In genomic region chr15:9089136-9089720, GRCm38 (mm10) we compare ENCODE assay signal across 22 mouse cellular contexts. TPM values are rescaled to one million over a fixed set of nuclear protein-coding genes. Genes with fewer than 3 reads are reported as not detected.
A peak's percentile ranks its signal among the peaks of the same experiment; 100 is the strongest.
DNase-seq lines count a peak whose midpoint lies in the region; ATAC-seq lines count a peak whose summit lies in the region.
"Had no signal": no experiment of that assay in that cellular context is flagged by ENCODE, and none has a peak within 500 bp of the region (broad histone marks: within the 10 kb centered on the region; RNA-seq: fewer than 3 reads in every experiment).

No protein-coding gene starts in this region.

- no peaks in the 10 kb centered on the region for H3K9me3 ChIP-seq in kidney, embryonic 16.5 days (ENCODE audit: low read length)
- no peaks in the 10 kb centered on the region for H3K9me3 ChIP-seq in midbrain, embryonic 11.5 days (ENCODE audit: control insufficient read depth, low read length)
- H3K9me3 ChIP-seq in midbrain, embryonic 14.5 days (ENCODE audit: control insufficient read depth, low read length): no peaks in the 10 kb centered on the region
- no peaks in the 10 kb centered on the region for H3K9me3 ChIP-seq in intestine, embryonic 16.5 days (ENCODE audit: control insufficient read depth, low read length)
- no peaks in the 10 kb centered on the region for H3K9me3 ChIP-seq in stomach, embryonic 15.5 days
- H3K9me3 ChIP-seq: forebrain, embryonic 12.5 days; hindbrain, embryonic 13.5 days; limb, embryonic 10.5 days; midbrain, embryonic 10.5 days had no signal

- H3K9ac ChIP-seq in kidney, embryonic 16.5 days (replicated peaks; ENCODE audit: low read length): no peak overlapping the region
- no peak overlapping the region for H3K9ac ChIP-seq in midbrain, embryonic 11.5 days (ENCODE audit: low read length)
- no peak overlapping the region for H3K9ac ChIP-seq in midbrain, embryonic 14.5 days (replicated peaks; ENCODE audit: low read length)
- no peak overlapping the region for H3K9ac ChIP-seq in intestine, embryonic 16.5 days (ENCODE audit: low read depth, low read length)
- H3K9ac ChIP-seq in stomach, embryonic 15.5 days: no peak overlapping the region
- H3K9ac ChIP-seq: forebrain, embryonic 12.5 days; hindbrain, embryonic 13.5 days; liver, embryonic 14.5 days had no signal

- WGBS in kidney, embryonic 16.5 days: 12% methylated on average over 2 of the region's 2 CpGs
- 18% methylated on average over 2 of the region's 2 CpGs for WGBS in midbrain, embryonic 11.5 days
- 5% methylated on average over 2 of the region's 2 CpGs for WGBS in midbrain, embryonic 14.5 days
- 35% methylated on average over 2 of the region's 2 CpGs for whole genome bisulfite sequencing in intestine, embryonic 16.5 days
- WGBS in stomach, embryonic 15.5 days: 32% methylated on average over 2 of the region's 2 CpGs

- DNase-seq in kidney, postnatal 4 days: no peak
- DNase-seq in midbrain, embryonic 11.5 days (ENCODE audit: low spot score, missing footprints): peak; percentile 81
- no peak for DNase-seq in midbrain, embryonic 14.5 days
- DNase-seq in gastrocnemius, postnatal 14 days: no peak
- DNase-seq in adrenal gland, postnatal 10 days: no peak
- DNase-seq: adrenal gland, postnatal 14 days; cerebellum, postnatal 10 days; heart, adult 2 months; heart, postnatal 10 days; kidney, postnatal 14 days; layer of hippocampus, adult 9-11 months; right cerebral cortex, postnatal 4 days had no signal

- ATAC-seq in kidney, embryonic 16.5 days (ENCODE audit: low FRiP score, low TSS enrichment): peak; percentile 71
- no peak for ATAC-seq in midbrain, embryonic 11.5 days (ENCODE audit: low FRiP score)
- no peak for ATAC-seq in midbrain, embryonic 14.5 days (ENCODE audit: low FRiP score, low TSS enrichment)
- ATAC-seq in intestine, embryonic 16.5 days: peak; percentile 70
- no peak for ATAC-seq in stomach, embryonic 15.5 days (ENCODE audit: insufficient read depth, low FRiP score, low read depth)
- ATAC-seq: inflammation-experienced regulatory T-cells, adult 6 months; Patski had no signal

- no peaks in the 10 kb centered on the region for H3K27me3 ChIP-seq in kidney, embryonic 16.5 days (ENCODE audit: insufficient read depth, low read length)
- H3K27me3 ChIP-seq in midbrain, embryonic 11.5 days (ENCODE audit: control insufficient read depth, insufficient read depth, low read length): no peaks in the 10 kb centered on the region
- no peaks in the 10 kb centered on the region for H3K27me3 ChIP-seq in midbrain, embryonic 14.5 days (ENCODE audit: control insufficient read depth, insufficient read depth, low read length)
- H3K27me3 ChIP-seq in intestine, embryonic 16.5 days (replicated peaks; ENCODE audit: control insufficient read depth, insufficient read depth, low read length): no peaks in the 10 kb centered on the region
- H3K27me3 ChIP-seq in stomach, embryonic 15.5 days (replicated peaks): no peaks in the 10 kb centered on the region
- H3K27me3 ChIP-seq: forebrain, embryonic 12.5 days; hindbrain, embryonic 13.5 days; Patski had no signal

- intact Hi-C loops in gastrocnemius, postnatal 14 days (cut with DNase I; ENCODE audit: low total_unique reads): no loop called here

- no peak overlapping the region for H3K4me3 ChIP-seq in kidney, embryonic 16.5 days (ENCODE audit: low read length)
- no peak overlapping the region for H3K4me3 ChIP-seq in midbrain, embryonic 11.5 days (ENCODE audit: low read depth, low read length)
- no peak overlapping the region for H3K4me3 ChIP-seq in midbrain, embryonic 14.5 days (replicated peaks; ENCODE audit: low read depth, low read length)
- H3K4me3 ChIP-seq in intestine, embryonic 16.5 days (ENCODE audit: low read length): no peak overlapping the region
- no peak overlapping the region for H3K4me3 ChIP-seq in stomach, embryonic 15.5 days (replicated peaks)
- H3K4me3 ChIP-seq: forebrain, embryonic 12.5 days; heart, adult 2 months; hindbrain, embryonic 13.5 days; limb, embryonic 10.5 days; midbrain, embryonic 10.5 days had no signal

- H3K4me1 ChIP-seq in kidney, embryonic 16.5 days (ENCODE audit: insufficient read depth, low read length): peaks cover 19% of the 10 kb centered on the region
- peaks cover 5% of the 10 kb centered on the region for H3K4me1 ChIP-seq in midbrain, embryonic 11.5 days (ENCODE audit: control insufficient read depth, insufficient read depth, low read length)
- H3K4me1 ChIP-seq in midbrain, embryonic 14.5 days (ENCODE audit: control insufficient read depth, insufficient read depth, low read length): no peaks in the 10 kb centered on the region
- H3K4me1 ChIP-seq in intestine, embryonic 16.5 days (ENCODE audit: control insufficient read depth, insufficient read depth, low read length): peaks cover 17% of the 10 kb centered on the region
- peaks cover 3% of the 10 kb centered on the region for H3K4me1 ChIP-seq in stomach, embryonic 15.5 days

- H3K36me3 ChIP-seq in kidney, embryonic 16.5 days (ENCODE audit: insufficient read depth, low read length): peaks cover 20% of the 10 kb centered on the region
- H3K36me3 ChIP-seq in midbrain, embryonic 11.5 days (ENCODE audit: control insufficient read depth, insufficient read depth, low read length): no peaks in the 10 kb centered on the region
- H3K36me3 ChIP-seq in midbrain, embryonic 14.5 days (ENCODE audit: control insufficient read depth, insufficient read depth, low read length): peaks cover 24% of the 10 kb centered on the region
- H3K36me3 ChIP-seq in intestine, embryonic 16.5 days (ENCODE audit: control insufficient read depth, insufficient read depth, low read length): 0 out of 2 replicates have a peak, but pooled peaks cover 7% of the 10 kb centered on the region
- peaks cover 9% of the 10 kb centered on the region; the same call in 1 of the 2 replicates for H3K36me3 ChIP-seq in stomach, embryonic 15.5 days

- no peak overlapping the region for H3K4me2 ChIP-seq in kidney, embryonic 16.5 days (replicated peaks; ENCODE audit: low read depth, low read length)
- H3K4me2 ChIP-seq in midbrain, embryonic 11.5 days: no peak overlapping the region
- no peak overlapping the region for H3K4me2 ChIP-seq in midbrain, embryonic 14.5 days (ENCODE audit: low read length)
- no peak overlapping the region for H3K4me2 ChIP-seq in intestine, embryonic 16.5 days (ENCODE audit: low read depth, low read length)
- H3K4me2 ChIP-seq in stomach, embryonic 15.5 days: no peak overlapping the region
- H3K4me2 ChIP-seq: forebrain, embryonic 12.5 days; hindbrain, embryonic 13.5 days had no signal

- H3K27ac ChIP-seq in kidney, embryonic 16.5 days (ENCODE audit: low read length): no peak overlapping the region
- no peak overlapping the region for H3K27ac ChIP-seq in midbrain, embryonic 11.5 days (ENCODE audit: low read depth, low read length)
- no peak overlapping the region for H3K27ac ChIP-seq in midbrain, embryonic 14.5 days (replicated peaks; ENCODE audit: low read depth, low read length)
- H3K27ac ChIP-seq in intestine, embryonic 16.5 days (ENCODE audit: low read length): peak overlapping the region; percentile 72
- 0 out of 2 replicates have a peak overlapping the region, but pooled peaks have one; percentile 8 for H3K27ac ChIP-seq in stomach, embryonic 15.5 days
- H3K27ac ChIP-seq: forebrain, embryonic 12.5 days; heart, adult 2 months; hindbrain, embryonic 13.5 days; limb, embryonic 10.5 days; liver, embryonic 14.5 days; midbrain, embryonic 10.5 days had no signal

RNA-seq across cellular contexts. Expression of gene Nadk2, which starts 18.2 kb away (rescaled TPM):
- 23.8 and 26.4 TPM in 2 replicates for polyA plus RNA-seq in kidney, embryonic 16.5 days (2015; fragmentation: Nextera tagmentation; extraction: Ambion mirVana)
- polyA plus RNA-seq in midbrain, embryonic 11.5 days (2014; fragmentation: Nextera tagmentation; extraction: Ambion mirVana): 36.8 and 43.6 TPM in 2 replicates
- polyA plus RNA-seq in midbrain, embryonic 14.5 days (2014; fragmentation: Nextera tagmentation; extraction: Ambion mirVana): 30.0 and 36.0 TPM in 2 replicates
- 19.7 and 44.7 TPM in 2 replicates for polyA plus RNA-seq in intestine, embryonic 16.5 days (2015; fragmentation: Nextera tagmentation; extraction: Ambion mirVana)
- polyA plus RNA-seq in stomach, embryonic 15.5 days (2015; fragmentation: Nextera tagmentation; extraction: Ambion mirVana): 38.6 and 40.0 TPM in 2 replicates
- total RNA-seq in gastrocnemius, postnatal 14 days (2021): 10 to 100 TPM; 21.1 to 25.0 TPM
- 10 to 100 TPM; 74.0 to 74.3 TPM for total RNA-seq in adrenal gland, postnatal 10 days (2021)

RNA-seq across cellular contexts. Expression of gene Lmbrd2, which starts 51.1 kb away (rescaled TPM):
- polyA plus RNA-seq in kidney, embryonic 16.5 days (2015; fragmentation: Nextera tagmentation; extraction: Ambion mirVana): 3.1 and 3.7 TPM in 2 replicates
- 4.4 and 5.2 TPM in 2 replicates for polyA plus RNA-seq in midbrain, embryonic 11.5 days (2014; fragmentation: Nextera tagmentation; extraction: Ambion mirVana)
- polyA plus RNA-seq in midbrain, embryonic 14.5 days (2014; fragmentation: Nextera tagmentation; extraction: Ambion mirVana): 9.0 and 15.2 TPM in 2 replicates
- 3.1 and 3.6 TPM in 2 replicates for polyA plus RNA-seq in intestine, embryonic 16.5 days (2015; fragmentation: Nextera tagmentation; extraction: Ambion mirVana)
- polyA plus RNA-seq in stomach, embryonic 15.5 days (2015; fragmentation: Nextera tagmentation; extraction: Ambion mirVana): 2.9 and 3.1 TPM in 2 replicates
- 10 to 100 TPM; 12.7 to 14.6 TPM for total RNA-seq in gastrocnemius, postnatal 14 days (2021)
- total RNA-seq in adrenal gland, postnatal 10 days (2021): 10 to 100 TPM; 19.2 to 22.5 TPM

Comparison
In these comparisons a context has a peak if more than half of its experiments do, and no peak if none do; other contexts are left out.
1. ATAC-seq: peak in kidney, embryonic 16.5 days (single experiment) and intestine, embryonic 16.5 days (single experiment); none in midbrain, embryonic 11.5 days (single experiment), midbrain, embryonic 14.5 days (single experiment) and stomach, embryonic 15.5 days (single experiment).
2. H3K27ac ChIP-seq: peak in intestine, embryonic 16.5 days (single experiment) and stomach, embryonic 15.5 days (single experiment); none in kidney, embryonic 16.5 days (single experiment), midbrain, embryonic 11.5 days (single experiment) and midbrain, embryonic 14.5 days (single experiment).